Mouse (Mus musculus): ENCODE data around the gene Rbfox1.
A peak's percentile ranks its signal among the peaks of the same experiment; 100 is the strongest.

Rbfox1 gene

DNA sequence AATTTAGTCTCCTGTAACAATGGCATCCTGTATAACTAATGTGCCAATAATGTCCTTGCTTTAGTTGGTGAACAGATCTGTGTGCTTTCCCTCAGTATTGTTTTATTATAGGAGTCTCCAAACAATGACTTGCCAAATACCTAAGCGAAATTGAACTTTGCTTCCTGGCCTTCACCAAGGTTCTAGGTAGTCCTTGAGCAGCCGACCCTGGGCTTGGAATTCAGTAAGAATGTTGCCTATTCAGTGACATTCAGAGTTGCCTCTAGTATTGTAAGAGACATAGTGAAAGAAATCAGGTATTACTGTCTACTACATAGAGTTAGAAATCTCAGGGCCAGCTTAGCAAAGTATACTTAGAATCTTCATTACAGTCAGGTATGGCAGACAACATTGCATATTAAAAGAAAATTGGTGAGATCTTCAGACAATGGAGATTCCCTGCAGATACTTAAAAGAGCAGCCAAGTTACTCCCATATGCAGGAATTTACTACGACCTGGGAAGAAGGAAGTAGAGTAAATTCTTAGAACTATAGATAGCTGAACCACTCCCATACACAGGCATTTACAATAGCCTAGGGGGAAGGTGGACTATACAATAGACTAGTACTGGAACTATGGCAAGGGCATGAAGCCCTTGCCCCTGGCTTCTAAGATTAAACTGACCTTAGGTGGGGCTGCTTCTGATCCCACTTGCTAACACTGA is 1540.4 kb downstream of the Rbfox1 start:
- DNase-seq, result no peak

DNA sequence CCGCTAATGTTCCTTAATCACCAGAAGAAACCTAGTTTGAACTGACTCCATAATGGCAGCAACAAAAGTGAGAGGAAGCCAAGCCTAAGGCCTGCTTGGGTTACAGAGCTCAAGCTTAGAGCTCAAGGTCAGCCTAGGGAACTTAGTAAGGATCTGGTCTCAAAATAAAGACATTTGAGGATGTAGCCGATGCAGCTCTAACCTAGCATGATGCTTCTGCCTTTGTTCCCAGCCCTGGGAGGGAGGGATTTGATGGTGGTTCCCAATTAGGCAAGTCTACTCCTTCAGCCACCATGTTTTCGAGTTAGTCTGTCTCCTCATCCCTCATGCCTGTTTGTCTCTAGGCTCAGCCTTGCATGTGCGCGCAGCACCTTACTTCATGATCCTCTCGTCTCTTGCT is 1548.1 kb downstream of the Rbfox1 start:
- DNase-seq, result no peak

DNA sequence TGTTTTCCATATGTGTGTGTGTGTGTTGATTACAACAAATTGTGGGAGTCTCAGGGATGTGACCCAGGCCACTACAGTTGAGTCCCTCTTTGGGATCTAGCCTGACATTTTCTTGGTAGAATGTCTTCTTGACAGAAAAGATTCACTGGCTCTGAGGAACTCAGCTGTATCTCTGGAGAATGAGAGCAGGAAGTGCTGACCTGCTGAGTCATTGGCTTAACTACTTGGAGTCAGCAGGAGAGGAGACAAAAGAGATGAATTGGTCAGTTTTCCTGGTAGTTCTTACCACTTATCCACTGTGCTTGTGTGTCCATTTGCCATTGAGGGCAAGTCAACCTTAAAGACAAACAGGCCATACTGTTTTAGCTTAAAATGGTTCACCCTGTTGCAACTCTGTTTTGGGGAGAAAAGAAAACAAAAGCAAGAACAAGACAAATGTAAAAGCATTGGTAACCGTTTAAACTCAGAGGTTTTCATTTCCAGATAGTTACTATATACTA is 1561.7 kb downstream of the Rbfox1 start:
- DNase-seq, result no peak

DNA sequence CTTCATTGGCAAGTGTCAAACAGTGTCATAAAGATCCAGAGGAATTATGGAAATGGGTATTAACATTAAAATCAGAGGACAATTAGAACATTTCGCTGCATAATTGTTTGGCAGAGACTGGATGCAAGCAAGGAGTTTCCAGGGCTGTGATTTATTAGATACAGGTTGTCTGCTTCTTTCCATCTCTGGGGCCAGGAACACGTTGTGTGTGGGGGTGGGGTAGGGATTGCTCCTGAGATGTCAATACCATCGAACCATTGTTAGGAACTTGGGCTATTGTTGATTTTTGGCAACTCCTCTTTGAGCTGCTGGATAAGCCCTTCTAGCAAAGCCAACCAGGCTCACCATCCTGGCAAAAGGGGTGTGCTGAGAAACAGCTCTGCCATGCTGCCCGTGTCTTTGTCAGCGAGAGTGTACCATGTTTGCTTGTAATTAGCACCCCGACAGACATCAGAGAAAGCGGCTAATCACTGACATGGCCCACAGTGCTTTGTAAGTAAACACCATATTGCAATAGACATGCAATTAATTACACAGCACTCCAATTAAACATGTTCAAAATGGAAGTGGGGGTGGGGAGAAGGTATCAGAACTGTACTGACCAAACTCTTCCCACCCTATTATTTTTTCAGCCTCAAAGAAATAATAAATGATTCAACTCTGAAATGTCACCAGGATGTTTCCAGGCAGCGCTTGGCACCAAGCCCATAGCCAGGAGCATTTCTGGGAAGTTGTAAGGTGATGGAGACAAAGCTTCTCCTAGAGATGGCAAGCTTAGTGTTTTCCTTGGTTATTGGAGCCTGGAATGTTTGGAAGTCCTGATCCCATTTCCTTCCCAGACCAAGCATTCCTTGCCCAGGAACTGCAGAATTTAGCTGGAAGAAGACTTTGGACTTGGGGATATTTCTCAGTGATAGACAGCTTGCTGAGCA is 1562.8 kb downstream of the Rbfox1 start:
- peak; percentile 35 to 53 for DNase-seq

GRCm38 (mm10) chr16:7451193-7451592 is 1566.0 kb downstream of the Rbfox1 start:
- no peak for DNase-seq

DNA sequence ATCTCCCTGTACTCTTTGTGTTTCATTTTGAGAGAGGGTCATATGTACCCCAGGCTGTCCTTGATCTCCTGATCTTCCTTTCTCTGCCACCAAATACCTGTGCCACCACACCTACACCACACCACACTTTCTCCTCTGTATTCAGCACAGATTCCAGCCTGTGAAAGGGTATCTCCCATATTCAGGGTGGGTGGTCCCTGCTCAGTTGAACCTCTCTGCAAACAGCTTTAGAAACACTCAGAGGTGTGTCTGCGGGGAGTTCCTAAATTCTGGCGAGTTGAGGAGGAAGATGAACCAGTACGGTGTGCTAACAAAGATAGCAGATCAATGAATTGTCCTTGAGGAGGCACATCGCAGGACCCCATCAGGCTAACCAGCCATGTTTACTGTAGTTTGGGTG is 1572.4 kb downstream of the Rbfox1 start:
- DNase-seq, result no peak
